Mouse (Mus musculus) lung, embryonic 16.5 days (tissue): Measurements from ENCODE around the gene Krtap10-10. TPM values are rescaled to one million over a fixed set of nuclear protein-coding genes. Genes with fewer than 3 reads are reported as not detected.

Experiments used
- ATAC-seq: fragments of 200-750 bp; cut with Nextera tagmentation; 2 replicates; pipeline ENCODE4 v1.8.0; 2017; ENCODE audit warnings: low read depth, mild to moderate bottlenecking, moderate library complexity
- H3K27ac ChIP-seq: fragments of 300-500 bp; sonication (generic); 2 replicates; pipeline ENCODE4 v1.5.1; 2014; ENCODE audit warnings: mild to moderate bottlenecking, control low read depth, low read length
- H3K27me3 ChIP-seq: fragments of 300-500 bp; sonication (generic); 2 replicates; pipeline ENCODE4 v1.6.1; 2014; ENCODE audit warnings: low read depth, low read length, mixed read lengths; ENCODE audit not compliant: control insufficient read depth, insufficient read depth
- H3K36me3 ChIP-seq: fragments of 300-500 bp; sonication (generic); 2 replicates; pipeline ENCODE4 v1.6.1; 2014; ENCODE audit warnings: low read length; ENCODE audit not compliant: control insufficient read depth, insufficient read depth
- H3K4me1 ChIP-seq: fragments of 300-500 bp; sonication (generic); replicated peaks from 2 replicates; pipeline ENCODE4 v1.6.1; 2014; ENCODE audit warnings: low read length, mixed read lengths; ENCODE audit not compliant: control insufficient read depth, insufficient read depth
- H3K4me2 ChIP-seq: fragments of 300-500 bp; sonication (generic); 2 replicates; pipeline ENCODE4 v1.6.1; 2014; ENCODE audit warnings: low read depth, low read length, control low read depth
- H3K4me3 ChIP-seq: fragments of 300-500 bp; sonication (generic); 2 replicates; pipeline ENCODE4 v1.5.1; 2014; ENCODE audit warnings: mild to moderate bottlenecking, low read length, control low read depth
- H3K9ac ChIP-seq: fragments of 300-500 bp; sonication (generic); 2 replicates; pipeline ENCODE4 v1.6.1; 2014; ENCODE audit warnings: low read length, control low read depth
- H3K9me3 ChIP-seq: fragments of 300-500 bp; sonication (generic); 2 replicates; pipeline ENCODE4 v1.6.1; 2016; ENCODE audit warnings: low read length; ENCODE audit not compliant: control insufficient read depth
- WGBS: fragments of 180-500 bp; shearing (Covaris S2); extraction: QIAGEN DNeasy Blood & Tissue Kit; methylation state at CpG from one replicate; pipeline ENCODE4 v1.1.7; 2014; 5-methylcytosine and 5-hydroxymethylcytosine counted together
- polyA plus RNA-seq: library from polyadenylated mRNA; unstranded; fragments of >200 nt; fragmentation: Nextera tagmentation; extraction: Ambion mirVana; gene quantifications from 2 replicates; pipeline ENCODE4 v1.2.1, GENCODE M21; 2015

The Krtap10-10 gene
- polyA plus RNA-seq, 1 experiment from 2014 or later: not detected

DNA sequence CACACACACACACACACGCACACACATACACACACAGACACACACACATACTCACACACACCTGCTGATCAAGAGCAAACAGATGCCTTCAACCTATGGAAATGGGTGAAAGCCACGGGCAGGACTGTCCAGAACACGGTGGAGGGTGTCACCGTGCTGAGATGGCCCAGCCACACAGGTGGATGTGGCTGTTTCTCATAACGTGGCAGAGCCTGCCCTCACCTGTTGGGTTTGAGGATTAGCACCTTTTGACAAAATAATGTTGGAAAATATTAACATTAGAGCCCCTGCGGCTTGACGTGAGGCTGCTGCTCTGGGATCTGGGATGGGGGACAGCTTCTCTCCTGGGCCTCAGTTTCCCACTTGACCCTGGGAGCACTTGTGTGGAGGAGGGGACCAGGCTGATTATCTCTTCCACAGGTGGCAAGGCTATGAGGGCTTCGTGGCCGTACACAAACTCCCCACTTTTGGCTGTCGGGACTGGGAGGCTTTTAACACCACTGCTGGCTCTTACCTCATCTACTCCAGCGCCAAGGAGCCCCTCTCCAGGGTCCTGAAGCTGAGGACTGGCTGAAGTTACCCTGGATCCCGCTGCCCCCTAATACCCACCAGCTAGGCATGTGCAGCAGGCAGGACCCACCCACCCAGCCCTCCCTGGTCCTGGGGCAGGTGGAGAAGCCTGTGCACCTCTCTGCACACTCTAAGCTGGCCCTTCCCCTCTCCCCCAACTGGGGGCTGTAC, 50.4 kb downstream of the Krtap10-10 start:
- H3K36me3 ChIP-seq: no peaks in the 10 kb centered on the region
- no peak overlapping the region for H3K4me3 ChIP-seq
- 47% methylated on average over 12 of the region's 12 CpGs for WGBS
- no peak overlapping the region for H3K27ac ChIP-seq
- no peak overlapping the region for H3K4me2 ChIP-seq
- no peaks in the 10 kb centered on the region for H3K4me1 ChIP-seq
- H3K27me3 ChIP-seq: no peaks in the 10 kb centered on the region
- ATAC-seq: no peak
- no peaks in the 10 kb centered on the region for H3K9me3 ChIP-seq
- H3K9ac ChIP-seq: no peak overlapping the region

Other genes with a start within 250 kb of the Krtap10-10 start
- 344 and 348 TPM in 2 replicates for gene Sumo3, start 229.8 kb upstream of the Krtap10-10 start, polyA plus RNA-seq
- gene Gm49325, start 229.8 kb upstream of the Krtap10-10 start, polyA plus RNA-seq: 2.0 and 2.4 TPM in 2 replicates
- 66.6 and 69.5 TPM in 2 replicates for gene Ube2g2, start 213.7 kb upstream of the Krtap10-10 start, polyA plus RNA-seq
- 0.25 and 0.38 TPM in 2 replicates for gene Tspear, start 149.4 kb upstream of the Krtap10-10 start, polyA plus RNA-seq
- not detected in 2 replicates for gene Gm19402, start 145.2 kb upstream of the Krtap10-10 start, polyA plus RNA-seq
- not detected in 2 replicates for gene Gm9508, start 138.7 kb upstream of the Krtap10-10 start, polyA plus RNA-seq
- not detected in 2 replicates for gene Gm10272, start 129.3 kb upstream of the Krtap10-10 start, polyA plus RNA-seq
- gene Gm10024, start 124.5 kb upstream of the Krtap10-10 start, polyA plus RNA-seq: not detected in 2 replicates
- not detected in 2 replicates for gene Gm10142, start 120.1 kb upstream of the Krtap10-10 start, polyA plus RNA-seq
- not detected in 2 replicates for gene Krtap12-1, start 115.3 kb upstream of the Krtap10-10 start, polyA plus RNA-seq
- gene Gm10100, start 109.5 kb upstream of the Krtap10-10 start, polyA plus RNA-seq: not detected in 2 replicates
- not detected in 2 replicates for gene Gm18596, start 93.3 kb upstream of the Krtap10-10 start, polyA plus RNA-seq
- not detected in 2 replicates for gene Gm9736, start 84.6 kb upstream of the Krtap10-10 start, polyA plus RNA-seq
- not detected in 2 replicates for gene Gm3233, start 76.3 kb upstream of the Krtap10-10 start, polyA plus RNA-seq
- gene Gm3238, start 64.6 kb upstream of the Krtap10-10 start, polyA plus RNA-seq: not detected in 2 replicates
- not detected in 2 replicates for gene Gm7138, start 59.0 kb upstream of the Krtap10-10 start, polyA plus RNA-seq
- gene Gm3250, start 53.4 kb upstream of the Krtap10-10 start, polyA plus RNA-seq: not detected in 2 replicates
- gene Gm7137, start 47.7 kb upstream of the Krtap10-10 start, polyA plus RNA-seq: not detected in 2 replicates
- not detected in 2 replicates for gene Gm9639, start 40.9 kb upstream of the Krtap10-10 start, polyA plus RNA-seq
- not detected in 2 replicates for gene Gm19668, start 36.8 kb upstream of the Krtap10-10 start, polyA plus RNA-seq
- gene Gm9507, start 24.1 kb upstream of the Krtap10-10 start, polyA plus RNA-seq: not detected in 2 replicates
- gene Gm2696, start 21.3 kb upstream of the Krtap10-10 start, polyA plus RNA-seq: not detected in 2 replicates
- not detected in 2 replicates for gene Krtap10-4, start 8.9 kb upstream of the Krtap10-10 start, polyA plus RNA-seq
- not detected in 2 replicates for gene Gm36176, start 10.9 kb downstream of the Krtap10-10 start, polyA plus RNA-seq
- gene Gm10318, start 16.9 kb downstream of the Krtap10-10 start, polyA plus RNA-seq: not detected in 2 replicates
- gene Gm3285, start 26.0 kb downstream of the Krtap10-10 start, polyA plus RNA-seq: not detected in 2 replicates
- 3.5 and 4.7 TPM in 2 replicates for gene Lrrc3, start 66.6 kb downstream of the Krtap10-10 start, polyA plus RNA-seq
- 1.1 and 1.4 TPM in 2 replicates for gene Trpm2, start 134.6 kb downstream of the Krtap10-10 start, polyA plus RNA-seq
- 19.9 and 22.6 TPM in 2 replicates for gene 1810043G02Rik, start 142.6 kb downstream of the Krtap10-10 start, polyA plus RNA-seq
- 158 and 164 TPM in 2 replicates for gene Pfkl, start 174.1 kb downstream of the Krtap10-10 start, polyA plus RNA-seq
- gene Dnmt3l, start 206.0 kb downstream of the Krtap10-10 start, polyA plus RNA-seq: 0.65 and 1.6 TPM in 2 replicates
- 2.2 and 2.3 TPM in 2 replicates for gene Aire, start 207.7 kb downstream of the Krtap10-10 start, polyA plus RNA-seq
- 9.5 and 10.2 TPM in 2 replicates for gene Icosl, start 233.4 kb downstream of the Krtap10-10 start, polyA plus RNA-seq